Mouse (Mus musculus): Measurements from ENCODE around the gene Sdf2. TPM values are rescaled to one million over a fixed set of nuclear protein-coding genes. Genes with fewer than 3 reads are reported as not detected.

Gene Sdf2
- polyA plus RNA-seq (2015; fragmentation: Nextera tagmentation; extraction: Ambion mirVana), result 78.7 and 81.1 TPM in 2 replicates

- peaks cover 7% of the 10 kb centered on the region for H3K36me3 ChIP-seq
- H3K27ac ChIP-seq, result peak within 1 kb of the TSS; percentile 97
- WGBS, result under 1% methylated on average over 50 of the region's 50 CpGs
- H3K4me3 ChIP-seq (replicated peaks), result peak within 1 kb of the TSS; percentile 99
- no peaks in the 10 kb centered on the region for H3K27me3 ChIP-seq
- peak; percentile 97 for ATAC-seq
- peak within 1 kb of the TSS; percentile 93 for H3K9ac ChIP-seq (replicated peaks)
- H3K4me2 ChIP-seq (replicated peaks), result peak within 1 kb of the TSS; percentile 92
- H3K9me3 ChIP-seq, result no peaks in the 10 kb centered on the region
- H3K4me1 ChIP-seq (replicated peaks), result peaks cover 53% of the 10 kb centered on the region
These were observed at the start of gene Sdf2, which contains the start of gene Supt6 for GRCm38 (mm10) chr11:78245627-78246317. TSS of gene Sdf2 (plus strand) at chr11:78245746. TSS of gene Supt6 (minus strand) at chr11:78245987.

- no peak overlapping the region for H3K4me2 ChIP-seq (replicated peaks)
- no peaks in the 10 kb centered on the region for H3K27me3 ChIP-seq
- no peak overlapping the region for H3K4me3 ChIP-seq (replicated peaks)
- peaks cover 46% of the 10 kb centered on the region for H3K36me3 ChIP-seq
- no peak for ATAC-seq
- H3K4me1 ChIP-seq (replicated peaks), result no peaks in the 10 kb centered on the region
- H3K27ac ChIP-seq, result no peak overlapping the region
- H3K9me3 ChIP-seq, result no peaks in the 10 kb centered on the region
- 94% methylated on average over 3 of the region's 3 CpGs for WGBS
- H3K9ac ChIP-seq (replicated peaks), result no peak overlapping the region
These were observed 43.2 kb upstream of the Sdf2 start for GRCm38 (mm10) chr11:78202372-78202771.

GRCm38 (mm10) chr11:78204287-78204686 lies 41.3 kb upstream of the Sdf2 start:
- H3K9ac ChIP-seq (replicated peaks), result no peak overlapping the region
- peaks cover 65% of the 10 kb centered on the region for H3K36me3 ChIP-seq
- H3K27ac ChIP-seq, result peak overlapping the region; percentile 14; the same call in 1 of the 2 replicates
- WGBS, result 83% methylated on average over 6 of the region's 6 CpGs
- no peaks in the 10 kb centered on the region for H3K4me1 ChIP-seq (replicated peaks)
- no peaks in the 10 kb centered on the region for H3K9me3 ChIP-seq
- no peaks in the 10 kb centered on the region for H3K27me3 ChIP-seq
- no peak overlapping the region for H3K4me2 ChIP-seq (replicated peaks)
- no peak overlapping the region for H3K4me3 ChIP-seq (replicated peaks)
- ATAC-seq, result no peak

GRCm38 (mm10) chr11:78205361-78206206 lies 40.0 kb upstream of the Sdf2 start:
- Histone ChIP-seq H3K27me3 (no peaks in the 10 kb centered on the region), H3K4me3 (replicated peaks) (no peak overlapping the region), H3K36me3 (peaks cover 78% of the 10 kb centered on the region), H3K27ac (peak overlapping the region; percentile 59), H3K9ac (replicated peaks) (no peak overlapping the region), H3K4me2 (replicated peaks) (no peak overlapping the region), H3K4me1 (replicated peaks) (no peaks in the 10 kb centered on the region), H3K9me3 (no peaks in the 10 kb centered on the region)
- no peak for ATAC-seq
- WGBS, result 73% methylated on average over 13 of the region's 13 CpGs

GRCm38 (mm10) chr11:78207190-78207589 lies 38.4 kb upstream of the Sdf2 start:
- no peak for ATAC-seq
- Histone ChIP-seq H3K9ac (replicated peaks) (no peak overlapping the region), H3K4me1 (replicated peaks) (no peaks in the 10 kb centered on the region), H3K4me2 (replicated peaks) (no peak overlapping the region), H3K4me3 (replicated peaks) (no peak overlapping the region), H3K27me3 (no peaks in the 10 kb centered on the region), H3K9me3 (no peaks in the 10 kb centered on the region), H3K27ac (no peak overlapping the region), H3K36me3 (peaks cover 94% of the 10 kb centered on the region)
- 89% methylated on average over 7 of the region's 7 CpGs for WGBS

GRCm38 (mm10) chr11:78209886-78210285 lies 35.7 kb upstream of the Sdf2 start:
- ATAC-seq, result no peak
- Histone ChIP-seq H3K27me3 (no peaks in the 10 kb centered on the region), H3K4me3 (replicated peaks) (no peak overlapping the region), H3K4me2 (replicated peaks) (no peak overlapping the region), H3K9me3 (no peaks in the 10 kb centered on the region), H3K36me3 (peaks cover 100% of the 10 kb centered on the region), H3K4me1 (replicated peaks) (no peaks in the 10 kb centered on the region), H3K9ac (replicated peaks) (no peak overlapping the region), H3K27ac (no peak overlapping the region)
- WGBS, result 94% methylated on average over 6 of the region's 6 CpGs

- H3K4me1 ChIP-seq (replicated peaks), result no peaks in the 10 kb centered on the region
These were observed 34.9 kb upstream of the Sdf2 start for GRCm38 (mm10) chr11:78210615-78211014.

GRCm38 (mm10) chr11:78211513-78211912 lies 34.0 kb upstream of the Sdf2 start:
- Histone ChIP-seq H3K9me3 (no peaks in the 10 kb centered on the region), H3K9ac (replicated peaks) (no peak overlapping the region), H3K4me3 (replicated peaks) (no peak overlapping the region), H3K27me3 (no peaks in the 10 kb centered on the region), H3K36me3 (peaks cover 100% of the 10 kb centered on the region), H3K4me2 (replicated peaks) (no peak overlapping the region), H3K27ac (no peak overlapping the region), H3K4me1 (replicated peaks) (no peaks in the 10 kb centered on the region)
- no peak for ATAC-seq
- 86% methylated on average over 5 of the region's 5 CpGs for WGBS

More at GRCm38 (mm10) chr11:78210615-78211014, 34.9 kb upstream of the Sdf2 start:
- Histone ChIP-seq H3K9ac (replicated peaks) (no peak overlapping the region), H3K27ac (no peak overlapping the region), H3K9me3 (no peaks in the 10 kb centered on the region), H3K4me3 (replicated peaks) (no peak overlapping the region), H3K27me3 (no peaks in the 10 kb centered on the region), H3K4me2 (replicated peaks) (no peak overlapping the region), H3K36me3 (peaks cover 100% of the 10 kb centered on the region)
- WGBS, result 83% methylated on average over 7 of the region's 7 CpGs
- ATAC-seq, result no peak

- no peaks in the 10 kb centered on the region for H3K9me3 ChIP-seq
- no peak overlapping the region for H3K9ac ChIP-seq (replicated peaks)
- no peak for ATAC-seq
- H3K27me3 ChIP-seq, result no peaks in the 10 kb centered on the region
- peaks cover 99% of the 10 kb centered on the region for H3K36me3 ChIP-seq
- no peaks in the 10 kb centered on the region for H3K4me1 ChIP-seq (replicated peaks)
- H3K4me2 ChIP-seq (replicated peaks), result no peak overlapping the region
- WGBS, result 96% methylated on average over 14 of the region's 14 CpGs
- no peak overlapping the region for H3K27ac ChIP-seq
- H3K4me3 ChIP-seq (replicated peaks), result no peak overlapping the region
These were observed 32.3 kb upstream of the Sdf2 start for GRCm38 (mm10) chr11:78213086-78213817.

GRCm38 (mm10) chr11:78215709-78216317 lies 29.7 kb upstream of the Sdf2 start:
- no peak overlapping the region for H3K9ac ChIP-seq (replicated peaks)
- H3K4me3 ChIP-seq (replicated peaks), result no peak overlapping the region
- WGBS, result 87% methylated on average over 11 of the region's 11 CpGs
- H3K4me1 ChIP-seq (replicated peaks), result no peaks in the 10 kb centered on the region
- ATAC-seq, result no peak
- peaks cover 99% of the 10 kb centered on the region for H3K36me3 ChIP-seq
- no peaks in the 10 kb centered on the region for H3K9me3 ChIP-seq
- H3K27me3 ChIP-seq, result no peaks in the 10 kb centered on the region
- no peak overlapping the region for H3K27ac ChIP-seq
- no peak overlapping the region for H3K4me2 ChIP-seq (replicated peaks)

GRCm38 (mm10) chr11:78223586-78223985 lies 22.0 kb upstream of the Sdf2 start:
- 95% methylated on average over 4 of the region's 4 CpGs for WGBS
- Histone ChIP-seq H3K4me3 (replicated peaks) (no peak overlapping the region), H3K4me1 (replicated peaks) (no peaks in the 10 kb centered on the region), H3K27me3 (no peaks in the 10 kb centered on the region), H3K9me3 (no peaks in the 10 kb centered on the region), H3K36me3 (peaks cover 97% of the 10 kb centered on the region), H3K4me2 (replicated peaks) (no peak overlapping the region), H3K9ac (replicated peaks) (no peak overlapping the region), H3K27ac (no peak overlapping the region)
- ATAC-seq, result no peak

All from midbrain, embryonic 13.5 days (tissue).